Comparison of ENCODE assay signal across 8 mouse cellular contexts in genomic region chr2:84635611-84636010, GRCm38 (mm10). TPM values are rescaled to one million over a fixed set of nuclear protein-coding genes. Genes with fewer than 3 reads are reported as not detected.
DNase-seq lines count a peak whose midpoint lies in the region; ATAC-seq lines count a peak whose summit lies in the region.

No protein-coding gene starts in this region.

- peak overlapping the region; percentile 92 for H3K27ac ChIP-seq in hindbrain, embryonic 13.5 days
- H3K27ac ChIP-seq in lung, embryonic 16.5 days (ENCODE audit: low read length): peak overlapping the region; percentile 99

- H3K9ac ChIP-seq in hindbrain, embryonic 13.5 days: 0 out of 2 replicates have a peak overlapping the region, but pooled peaks have one; percentile 19
- H3K9ac ChIP-seq in lung, embryonic 16.5 days (ENCODE audit: low read length): peak overlapping the region; percentile 57

- H3K4me1 ChIP-seq in hindbrain, embryonic 13.5 days (replicated peaks): peaks cover 62% of the 10 kb centered on the region
- H3K4me1 ChIP-seq in lung, embryonic 16.5 days (replicated peaks; ENCODE audit: control insufficient read depth, insufficient read depth, low read length): peaks cover 76% of the 10 kb centered on the region

- no peaks in the 10 kb centered on the region for H3K9me3 ChIP-seq in hindbrain, embryonic 13.5 days
- no peaks in the 10 kb centered on the region for H3K9me3 ChIP-seq in lung, embryonic 16.5 days (ENCODE audit: control insufficient read depth, low read length)

- H3K4me2 ChIP-seq in hindbrain, embryonic 13.5 days: peak overlapping the region; percentile 21
- H3K4me2 ChIP-seq in lung, embryonic 16.5 days (ENCODE audit: low read depth, low read length): peak overlapping the region; percentile 56

- H3K4me3 ChIP-seq in hindbrain, embryonic 13.5 days: no peak overlapping the region
- H3K4me3 ChIP-seq in lung, embryonic 16.5 days (ENCODE audit: low read length): peak overlapping the region; percentile 5; the same call in 1 of the 2 replicates

- H3K27me3 ChIP-seq in hindbrain, embryonic 13.5 days: no peaks in the 10 kb centered on the region
- no peaks in the 10 kb centered on the region for H3K27me3 ChIP-seq in lung, embryonic 16.5 days (ENCODE audit: control insufficient read depth, insufficient read depth, low read depth, low read length)

- H3K36me3 ChIP-seq in hindbrain, embryonic 13.5 days: no peaks in the 10 kb centered on the region
- no peaks in the 10 kb centered on the region for H3K36me3 ChIP-seq in lung, embryonic 16.5 days (ENCODE audit: control insufficient read depth, insufficient read depth, low read length)

- WGBS in hindbrain, embryonic 13.5 days: 2% methylated on average over 2 of the region's 2 CpGs
- 2% methylated on average over 2 of the region's 2 CpGs for WGBS in lung, embryonic 16.5 days

- peak; percentile 95 for DNase-seq in NIH3T3 (ENCODE audit: low read depth)
- DNase-seq in cerebellum, postnatal 25 days: peak; percentile 63 to 72
- DNase-seq in frontal cortex, postnatal 36 days (ENCODE audit: low spot score in 2 of 2): peak; percentile 66 to 76
- DNase-seq in layer of hippocampus, postnatal 25 days (ENCODE audit: extremely low spot score in 1 of 2, low spot score in 1 of 2): peak; percentile 32 to 60
- peak; percentile 87 for DNase-seq in ovary, postnatal 36 days (ENCODE audit: low spot score)

- ATAC-seq in hindbrain, embryonic 13.5 days (ENCODE audit: low FRiP score): peak; percentile 94
- peak; percentile 94 for ATAC-seq in lung, embryonic 16.5 days (ENCODE audit: low read depth)
- no peak for ATAC-seq in erythroid progenitor cell, adult 5-6 weeks (replicated peaks; ENCODE audit: low FRiP score, poor library complexity, severe bottlenecking)

RNA-seq across cellular contexts. Expression of gene Ctnnd1, which starts 15.0 kb away (rescaled TPM):
- polyA plus RNA-seq in hindbrain, embryonic 13.5 days (2015; fragmentation: Nextera tagmentation; extraction: Ambion mirVana): 38.6 and 39.2 TPM in 2 replicates
- 10 to 100 TPM; 46.1 to 59.1 TPM for total RNA-seq in layer of hippocampus, postnatal 25 days (2021)
- polyA plus RNA-seq in lung, embryonic 16.5 days (2015; fragmentation: Nextera tagmentation; extraction: Ambion mirVana): 64.3 and 68.4 TPM in 2 replicates
- 11.2 and 15.1 TPM in 2 replicates for total RNA-seq in erythroid progenitor cell, adult 5-6 weeks (2015; ENCODE audit: low replicate concordance)
- 7.0 and 18.7 TPM in 2 replicates for total RNA-seq in erythroid progenitor cell, adult 5-6 weeks (2017; ENCODE audit: low replicate concordance)

RNA-seq across cellular contexts. Expression of gene Btbd18, which starts 23.3 kb away (rescaled TPM):
- 0.28 and 0.29 TPM in 2 replicates for polyA plus RNA-seq in hindbrain, embryonic 13.5 days (2015; fragmentation: Nextera tagmentation; extraction: Ambion mirVana)
- not detected for total RNA-seq in layer of hippocampus, postnatal 25 days (2021)
- polyA plus RNA-seq in lung, embryonic 16.5 days (2015; fragmentation: Nextera tagmentation; extraction: Ambion mirVana): 0.18 and 0.35 TPM in 2 replicates
- not detected in 2 replicates for total RNA-seq in erythroid progenitor cell, adult 5-6 weeks (2015; ENCODE audit: low replicate concordance)
- total RNA-seq in erythroid progenitor cell, adult 5-6 weeks (2017; ENCODE audit: low replicate concordance): not detected in 2 replicates

RNA-seq across cellular contexts. Expression of gene Selenoh, which starts 35.0 kb away (rescaled TPM):
- polyA plus RNA-seq in hindbrain, embryonic 13.5 days (2015; fragmentation: Nextera tagmentation; extraction: Ambion mirVana): 217 and 222 TPM in 2 replicates
- total RNA-seq in layer of hippocampus, postnatal 25 days (2021): 10 to 100 TPM; 30.3 to 31.5 TPM
- polyA plus RNA-seq in lung, embryonic 16.5 days (2015; fragmentation: Nextera tagmentation; extraction: Ambion mirVana): 315 and 316 TPM in 2 replicates
- total RNA-seq in erythroid progenitor cell, adult 5-6 weeks (2015; ENCODE audit: low replicate concordance): 59.8 and 66.2 TPM in 2 replicates
- total RNA-seq in erythroid progenitor cell, adult 5-6 weeks (2017; ENCODE audit: low replicate concordance): 21.6 and 28.2 TPM in 2 replicates

RNA-seq across cellular contexts. Expression of gene Gm28635, which starts 42.2 kb away (rescaled TPM):
- polyA plus RNA-seq in hindbrain, embryonic 13.5 days (2015; fragmentation: Nextera tagmentation; extraction: Ambion mirVana): not detected in 2 replicates
- total RNA-seq in layer of hippocampus, postnatal 25 days (2021): 1 to 10 TPM in 1 of 2 experiments, not detected in 1; 1.1 TPM
- not detected in 2 replicates for polyA plus RNA-seq in lung, embryonic 16.5 days (2015; fragmentation: Nextera tagmentation; extraction: Ambion mirVana)
- not detected in 2 replicates for total RNA-seq in erythroid progenitor cell, adult 5-6 weeks (2015; ENCODE audit: low replicate concordance)
- total RNA-seq in erythroid progenitor cell, adult 5-6 weeks (2017; ENCODE audit: low replicate concordance): 1.1 TPM in 1 of 2 replicates, not detected in the other

RNA-seq across cellular contexts. Expression of gene Med19, which starts 42.6 kb away (rescaled TPM):
- polyA plus RNA-seq in hindbrain, embryonic 13.5 days (2015; fragmentation: Nextera tagmentation; extraction: Ambion mirVana): 52.1 and 53.5 TPM in 2 replicates
- total RNA-seq in layer of hippocampus, postnatal 25 days (2021): 10 to 100 TPM; 31.3 to 33.3 TPM
- polyA plus RNA-seq in lung, embryonic 16.5 days (2015; fragmentation: Nextera tagmentation; extraction: Ambion mirVana): 34.6 and 38.0 TPM in 2 replicates
- total RNA-seq in erythroid progenitor cell, adult 5-6 weeks (2015; ENCODE audit: low replicate concordance): 29.3 and 36.0 TPM in 2 replicates
- 42.9 and 47.5 TPM in 2 replicates for total RNA-seq in erythroid progenitor cell, adult 5-6 weeks (2017; ENCODE audit: low replicate concordance)
